Mouse (Mus musculus) E14TG2a.4 (cell line): ENCODE measurements around the gene Tmem106c.
A peak's percentile ranks its signal among the peaks of the same experiment; 100 is the strongest.

ENCODE experiments used
- CTCF ChIP-seq: conservative IDR thresholded peaks from 2 replicates; pipeline ENCODE4 v1.5.1; 2014; ENCODE audit warnings: low read length
- POU5F1 ChIP-seq: IDR thresholded peaks from 2 replicates; pipeline ENCODE4 v1.6.1; 2014; ENCODE audit warnings: low read length, borderline replicate concordance

GRCm38 (mm10) chr15:97963989-97964835 lies at the start of gene Tmem106c:
- TF ChIP-seq CTCF, result peak; percentile 44
- TF ChIP-seq POU5F1, result no peak
